Mouse (Mus musculus): ENCODE measurements around the gene Ccl20.

- TF ChIP-seq POLR2A (IDR thresholded peaks at IDR 0.05; ENCODE audit: control insufficient read depth, extremely low read depth, insufficient read depth, low read length, poor library complexity) (no peak), CTCF (IDR thresholded peaks at IDR 0.05; ENCODE audit: borderline replicate concordance, control insufficient read depth, extremely low read depth, insufficient read depth, low read length, poor library complexity) (no peak)
Measured at GRCm38 (mm10) chr1:83076190-83076917, 40.2 kb upstream of the Ccl20 start.

All from thymus, adult 2 months (tissue).